Mouse (Mus musculus): ENCODE results near the gene Wdr82. TPM values are rescaled to one million over a fixed set of nuclear protein-coding genes. Genes with fewer than 3 reads are reported as not detected.

Wdr82 gene
- polyA plus RNA-seq, 1 experiment from 2014 or later: 16.9 TPM

- no peak overlapping the region for H3K4me3 ChIP-seq (replicated peaks; ENCODE audit: low read depth, low read length)
- ATAC-seq (replicated peaks; ENCODE audit: low FRiP score, low read depth) (no peak), DNase-seq (ENCODE audit: low spot score) (no peak)
- H3K9me3 ChIP-seq (replicated peaks; ENCODE audit: low read length): no peaks in the 10 kb centered on the region
- TF ChIP-seq CTCF (IDR thresholded peaks at IDR 0.05; ENCODE audit: low read depth): no peak
- no peak overlapping the region for H3K9ac ChIP-seq (ENCODE audit: low read depth, low read length)
- WGBS: 78% methylated on average over 5 of the region's 5 CpGs
- H3K4me2 ChIP-seq (ENCODE audit: low read length): no peak overlapping the region
- peaks cover 84% of the 10 kb centered on the region for H3K36me3 ChIP-seq (ENCODE audit: insufficient read depth, low read length)
- H3K27me3 ChIP-seq (ENCODE audit: insufficient read depth, low read length): no peaks in the 10 kb centered on the region
- H3K27ac ChIP-seq: no peak overlapping the region
- H3K4me1 ChIP-seq (replicated peaks; ENCODE audit: insufficient read depth, low read length): no peaks in the 10 kb centered on the region
Observed at GRCm38 (mm10) chr9:106183996-106184395, 13.3 kb downstream of the Wdr82 start.

GRCm38 (mm10) chr9:106191355-106191754 is 20.6 kb downstream of the Wdr82 start:
- Histone ChIP-seq H3K4me1 (replicated peaks; ENCODE audit: insufficient read depth, low read length) (no peaks in the 10 kb centered on the region), H3K4me3 (replicated peaks; ENCODE audit: low read depth, low read length) (no peak overlapping the region), H3K9me3 (replicated peaks; ENCODE audit: low read length) (no peaks in the 10 kb centered on the region), H3K4me2 (ENCODE audit: low read length) (no peak overlapping the region), H3K36me3 (ENCODE audit: insufficient read depth, low read length) (peaks cover 55% of the 10 kb centered on the region), H3K9ac (ENCODE audit: low read depth, low read length) (no peak overlapping the region), H3K27me3 (ENCODE audit: insufficient read depth, low read length) (no peaks in the 10 kb centered on the region), H3K27ac (no peak overlapping the region)
- 96% methylated on average over 1 of the region's 1 CpGs for WGBS
- no peak for TF ChIP-seq CTCF (IDR thresholded peaks at IDR 0.05; ENCODE audit: low read depth)
- ATAC-seq (replicated peaks; ENCODE audit: low FRiP score, low read depth): no peak
- DNase-seq (ENCODE audit: low spot score): no peak

- 81% methylated on average over 8 of the region's 8 CpGs for WGBS
- H3K4me2 ChIP-seq (ENCODE audit: low read length): no peak overlapping the region
- H3K27ac ChIP-seq: no peak overlapping the region
- no peaks in the 10 kb centered on the region for H3K4me1 ChIP-seq (replicated peaks; ENCODE audit: insufficient read depth, low read length)
- no peak overlapping the region for H3K4me3 ChIP-seq (replicated peaks; ENCODE audit: low read depth, low read length)
- no peak overlapping the region for H3K9ac ChIP-seq (ENCODE audit: low read depth, low read length)
- H3K9me3 ChIP-seq (replicated peaks; ENCODE audit: low read length): no peaks in the 10 kb centered on the region
- DNase-seq (ENCODE audit: low spot score): no peak
- no peak for ATAC-seq (replicated peaks; ENCODE audit: low FRiP score, low read depth)
- no peak for TF ChIP-seq CTCF (IDR thresholded peaks at IDR 0.05; ENCODE audit: low read depth)
- H3K36me3 ChIP-seq (ENCODE audit: insufficient read depth, low read length): peaks cover 49% of the 10 kb centered on the region
- no peaks in the 10 kb centered on the region for H3K27me3 ChIP-seq (ENCODE audit: insufficient read depth, low read length)
Observed at GRCm38 (mm10) chr9:106192024-106192423, 21.3 kb downstream of the Wdr82 start.

GRCm38 (mm10) chr9:106192998-106193397 is 22.3 kb downstream of the Wdr82 start:
- Histone ChIP-seq H3K9ac (ENCODE audit: low read depth, low read length) (no peak overlapping the region), H3K4me2 (ENCODE audit: low read length) (no peak overlapping the region), H3K36me3 (ENCODE audit: insufficient read depth, low read length) (peaks cover 39% of the 10 kb centered on the region), H3K27me3 (ENCODE audit: insufficient read depth, low read length) (no peaks in the 10 kb centered on the region), H3K4me3 (replicated peaks; ENCODE audit: low read depth, low read length) (no peak overlapping the region), H3K9me3 (replicated peaks; ENCODE audit: low read length) (no peaks in the 10 kb centered on the region), H3K27ac (no peak overlapping the region), H3K4me1 (replicated peaks; ENCODE audit: insufficient read depth, low read length) (no peaks in the 10 kb centered on the region)
- no peak for ATAC-seq (replicated peaks; ENCODE audit: low FRiP score, low read depth)
- 81% methylated on average over 1 of the region's 1 CpGs for WGBS
- TF ChIP-seq CTCF (IDR thresholded peaks at IDR 0.05; ENCODE audit: low read depth): no peak
- DNase-seq (ENCODE audit: low spot score): no peak

- Histone ChIP-seq H3K4me1 (replicated peaks; ENCODE audit: insufficient read depth, low read length) (peaks cover 8% of the 10 kb centered on the region), H3K27ac (no peak overlapping the region), H3K36me3 (ENCODE audit: insufficient read depth, low read length) (peaks cover 28% of the 10 kb centered on the region), H3K4me3 (replicated peaks; ENCODE audit: low read depth, low read length) (no peak overlapping the region), H3K9me3 (replicated peaks; ENCODE audit: low read length) (no peaks in the 10 kb centered on the region), H3K27me3 (ENCODE audit: insufficient read depth, low read length) (no peaks in the 10 kb centered on the region), H3K9ac (ENCODE audit: low read depth, low read length) (no peak overlapping the region), H3K4me2 (ENCODE audit: low read length) (no peak overlapping the region)
- WGBS: 85% methylated on average over 8 of the region's 8 CpGs
- DNase-seq (ENCODE audit: low spot score): no peak
- no peak for TF ChIP-seq CTCF (IDR thresholded peaks at IDR 0.05; ENCODE audit: low read depth)
- no peak for ATAC-seq (replicated peaks; ENCODE audit: low FRiP score, low read depth)
Observed at GRCm38 (mm10) chr9:106193930-106194807, 23.4 kb downstream of the Wdr82 start.

GRCm38 (mm10) chr9:106195693-106196092 is 25.0 kb downstream of the Wdr82 start:
- DNase-seq (ENCODE audit: low spot score) (no peak), ATAC-seq (replicated peaks; ENCODE audit: low FRiP score, low read depth) (no peak)
- WGBS: 90% methylated on average over 8 of the region's 8 CpGs
- Histone ChIP-seq H3K4me3 (replicated peaks; ENCODE audit: low read depth, low read length) (no peak overlapping the region), H3K27ac (no peak overlapping the region), H3K9me3 (replicated peaks; ENCODE audit: low read length) (no peaks in the 10 kb centered on the region), H3K9ac (ENCODE audit: low read depth, low read length) (no peak overlapping the region), H3K4me2 (ENCODE audit: low read length) (no peak overlapping the region), H3K36me3 (ENCODE audit: insufficient read depth, low read length) (peaks cover 13% of the 10 kb centered on the region), H3K4me1 (replicated peaks; ENCODE audit: insufficient read depth, low read length) (peaks cover 11% of the 10 kb centered on the region), H3K27me3 (ENCODE audit: insufficient read depth, low read length) (no peaks in the 10 kb centered on the region)
- TF ChIP-seq CTCF (IDR thresholded peaks at IDR 0.05; ENCODE audit: low read depth): no peak
